ENCODE assay signal across 19 mouse cellular contexts in genomic region chr7:44534656-44535441, GRCm38 (mm10). TPM values are rescaled to one million over a fixed set of nuclear protein-coding genes. Genes with fewer than 3 reads are reported as not detected.
DNase-seq lines count a peak whose midpoint lies in the region; ATAC-seq and TF ChIP-seq lines count a peak whose summit lies in the region.
"Had no signal": no experiment of that assay in that cellular context is flagged by ENCODE, and none has a peak within 500 bp of the region (broad histone marks: within the 10 kb centered on the region; RNA-seq: fewer than 3 reads in every experiment).

No protein-coding gene starts in this region.

- no peak overlapping the region for H3K9ac ChIP-seq in intestine, postnatal 0 days (ENCODE audit: low read depth, low read length)
- H3K9ac ChIP-seq in intestine, embryonic 16.5 days (ENCODE audit: low read depth, low read length): no peak overlapping the region
- H3K9ac ChIP-seq: embryonic facial prominence, embryonic 15.5 days; neural tube, embryonic 12.5 days had no signal

- peak; percentile 32 for DNase-seq in lung, postnatal 10 days
- DNase-seq in lung, postnatal 14 days: no peak
- DNase-seq in left cerebral cortex, postnatal 14 days (ENCODE audit: low spot score in 2 of 2): no peak
- DNase-seq: adrenal gland, postnatal 36 days; cerebellum, postnatal 10 days; embryo, embryonic 11 days; gastrocnemius, postnatal 10 days; kidney, postnatal 25 days; liver had no signal

- no peak overlapping the region for H3K27ac ChIP-seq in intestine, postnatal 0 days (ENCODE audit: low read depth, low read length)
- no peak overlapping the region for H3K27ac ChIP-seq in intestine, embryonic 16.5 days (ENCODE audit: low read length)
- H3K27ac ChIP-seq in small intestine, adult 2 months (ENCODE audit: insufficient read depth, low read depth, low read length): no peak overlapping the region
- H3K27ac ChIP-seq: embryonic facial prominence, embryonic 15.5 days; neural tube, embryonic 12.5 days had no signal

- TF ChIP-seq POLR2A in small intestine, adult 2 months (IDR thresholded peaks at IDR 0.05; ENCODE audit: low read depth, low read length): no peak

- H3K4me2 ChIP-seq in intestine, postnatal 0 days (replicated peaks; ENCODE audit: low read depth): no peak overlapping the region
- no peak overlapping the region for H3K4me2 ChIP-seq in intestine, embryonic 16.5 days (ENCODE audit: low read depth, low read length)
- H3K4me2 ChIP-seq: embryonic facial prominence, embryonic 15.5 days; neural tube, embryonic 12.5 days had no signal

- intact Hi-C loops in left cerebral cortex, postnatal 14 days (cut with DNase I): no loop called here

- WGBS in intestine, postnatal 0 days: 79% methylated on average over 19 of the region's 19 CpGs
- 81% methylated on average over 19 of the region's 19 CpGs for WGBS in intestine, embryonic 16.5 days
- 89% methylated on average over 19 of the region's 19 CpGs for WGBS in small intestine, adult 2 months

- peaks cover 41% of the 10 kb centered on the region for H3K36me3 ChIP-seq in intestine, postnatal 0 days (ENCODE audit: control insufficient read depth, insufficient read depth)
- H3K36me3 ChIP-seq in intestine, embryonic 16.5 days (ENCODE audit: control insufficient read depth, insufficient read depth, low read length): no peaks in the 10 kb centered on the region; the same call in 1 of the 2 replicates
- peaks cover 82% of the 10 kb centered on the region for H3K36me3 ChIP-seq in E14TG2a.4 (ENCODE audit: insufficient read depth, low read length)
- H3K36me3 ChIP-seq in small intestine, adult 2 months (ENCODE audit: control insufficient read depth, insufficient read depth, low read length): peaks cover 17% of the 10 kb centered on the region; the same call in 1 of the 2 replicates

- ATAC-seq in intestine, postnatal 0 days: no peak
- no peak for ATAC-seq in intestine, embryonic 16.5 days
- ATAC-seq: activated CD4-positive, CD25-positive, alpha-beta regulatory T cell, adult 4 months had no signal

- no peaks in the 10 kb centered on the region for H3K27me3 ChIP-seq in intestine, postnatal 0 days (replicated peaks; ENCODE audit: control insufficient read depth, insufficient read depth, low read length)
- no peaks in the 10 kb centered on the region for H3K27me3 ChIP-seq in intestine, embryonic 16.5 days (replicated peaks; ENCODE audit: control insufficient read depth, insufficient read depth, low read length)
- 0 out of 2 replicates have a peak, but pooled peaks cover 3% of the 10 kb centered on the region for H3K27me3 ChIP-seq in E14TG2a.4 (ENCODE audit: insufficient read depth, low read length)
- no peaks in the 10 kb centered on the region for H3K27me3 ChIP-seq in small intestine, adult 2 months (ENCODE audit: control insufficient read depth, insufficient read depth, low read length)
- H3K27me3 ChIP-seq: neural tube, embryonic 12.5 days had no signal

- H3K4me1 ChIP-seq in intestine, postnatal 0 days (replicated peaks; ENCODE audit: control insufficient read depth, insufficient read depth, low read length): no peaks in the 10 kb centered on the region
- H3K4me1 ChIP-seq in intestine, embryonic 16.5 days (ENCODE audit: control insufficient read depth, insufficient read depth, low read length): peaks cover 3% of the 10 kb centered on the region; the same call in 1 of the 2 replicates
- peaks cover 100% of the 10 kb centered on the region for H3K4me1 ChIP-seq in E14TG2a.4 (replicated peaks; ENCODE audit: low read depth, low read length)
- H3K4me1 ChIP-seq in small intestine, adult 2 months (ENCODE audit: control insufficient read depth, insufficient read depth, insufficient read length, low read length): peaks cover 5% of the 10 kb centered on the region; the same call in 1 of the 2 replicates
- H3K4me1 ChIP-seq: neural tube, embryonic 12.5 days had no signal

- peak; percentile 50 for TF ChIP-seq CTCF in intestine, postnatal 0 days (IDR thresholded peaks at IDR 0.05; ENCODE audit: low read depth)
- TF ChIP-seq CTCF in E14TG2a.4 (conservative IDR thresholded peaks at IDR 0.05; ENCODE audit: low read length): no peak
- no peak for TF ChIP-seq CTCF in small intestine, adult 2 months (IDR thresholded peaks at IDR 0.05; ENCODE audit: extremely low read depth, insufficient read length, insufficient replicate concordance, low read depth, low read length)

- no peak overlapping the region for H3K4me3 ChIP-seq in intestine, postnatal 0 days (ENCODE audit: low read depth, low read length)
- H3K4me3 ChIP-seq in intestine, embryonic 16.5 days (ENCODE audit: low read length): no peak overlapping the region
- peak overlapping the region; percentile 59 for H3K4me3 ChIP-seq in E14TG2a.4 (replicated peaks; ENCODE audit: low read length)
- H3K4me3 ChIP-seq in small intestine, adult 2 months (ENCODE audit: low read depth, low read length): 0 out of 2 replicates have a peak overlapping the region, but pooled peaks have one; percentile 8
- H3K4me3 ChIP-seq: embryonic facial prominence, embryonic 15.5 days; neural tube, embryonic 12.5 days had no signal

- no peaks in the 10 kb centered on the region for H3K9me3 ChIP-seq in intestine, postnatal 0 days (ENCODE audit: control insufficient read depth)
- H3K9me3 ChIP-seq in intestine, embryonic 16.5 days (ENCODE audit: control insufficient read depth, low read length): no peaks in the 10 kb centered on the region
- H3K9me3 ChIP-seq in E14TG2a.4 (ENCODE audit: low read length): no peaks in the 10 kb centered on the region
- H3K9me3 ChIP-seq: embryonic facial prominence, embryonic 15.5 days; neural tube, embryonic 12.5 days had no signal

RNA-seq across cellular contexts. Expression of gene Spib, which starts 3.0 kb away (rescaled TPM):
- polyA plus RNA-seq in intestine, postnatal 0 days (2015; fragmentation: Nextera tagmentation; extraction: Ambion mirVana): 0.17 and 0.33 TPM in 2 replicates
- 0.39 and 0.48 TPM in 2 replicates for polyA plus RNA-seq in intestine, embryonic 16.5 days (2015; fragmentation: Nextera tagmentation; extraction: Ambion mirVana)
- polyA plus RNA-seq in small intestine, adult 2 months (2012; rRNA removed): 8.6 and 18.7 TPM in 2 replicates
- under 1 TPM in 1 of 2 experiments, not detected in 1; 0.15 TPM for total RNA-seq in left cerebral cortex, postnatal 14 days (2021)
- total RNA-seq: layer of hippocampus, postnatal 14 days had no signal
- polyA plus RNA-seq: hindbrain, embryonic 11.5 days; neural tube, embryonic 12.5 days had no signal

RNA-seq across cellular contexts. Expression of gene Mybpc2, which starts 10.4 kb away (rescaled TPM):
- polyA plus RNA-seq in intestine, postnatal 0 days (2015; fragmentation: Nextera tagmentation; extraction: Ambion mirVana): 0.13 and 0.18 TPM in 2 replicates
- polyA plus RNA-seq in intestine, embryonic 16.5 days (2015; fragmentation: Nextera tagmentation; extraction: Ambion mirVana): 0.38 and 0.45 TPM in 2 replicates
- 0.13 TPM in 2 replicates for polyA plus RNA-seq in small intestine, adult 2 months (2012; rRNA removed)
- total RNA-seq in left cerebral cortex, postnatal 14 days (2021): under 1 TPM in 1 of 2 experiments, not detected in 1; 0.30 TPM
- total RNA-seq: adrenal gland, postnatal 36 days had no signal
- polyA plus RNA-seq: activated CD4-positive, CD25-positive, alpha-beta regulatory T cell, adult 4 months; forebrain, embryonic 11.5 days had no signal

RNA-seq across cellular contexts. Expression of gene Pold1, which starts 13.8 kb away (rescaled TPM):
- polyA plus RNA-seq in intestine, postnatal 0 days (2015; fragmentation: Nextera tagmentation; extraction: Ambion mirVana): 16.8 and 18.3 TPM in 2 replicates
- polyA plus RNA-seq in intestine, embryonic 16.5 days (2015; fragmentation: Nextera tagmentation; extraction: Ambion mirVana): 68.5 and 76.4 TPM in 2 replicates
- 27.3 and 46.9 TPM in 2 replicates for polyA plus RNA-seq in small intestine, adult 2 months (2012; rRNA removed)
- 1 to 10 TPM; 4.2 to 7.0 TPM for total RNA-seq in left cerebral cortex, postnatal 14 days (2021)

RNA-seq across cellular contexts. Expression of gene Nr1h2, which starts 18.9 kb away (rescaled TPM):
- polyA plus RNA-seq in intestine, postnatal 0 days (2015; fragmentation: Nextera tagmentation; extraction: Ambion mirVana): 71.3 and 73.9 TPM in 2 replicates
- 79.3 and 83.3 TPM in 2 replicates for polyA plus RNA-seq in intestine, embryonic 16.5 days (2015; fragmentation: Nextera tagmentation; extraction: Ambion mirVana)
- polyA plus RNA-seq in small intestine, adult 2 months (2012; rRNA removed): 174 and 295 TPM in 2 replicates
- 10 to 100 TPM; 51.0 to 60.7 TPM for total RNA-seq in left cerebral cortex, postnatal 14 days (2021)

RNA-seq across cellular contexts. Expression of gene Napsa, which starts 37.3 kb away (rescaled TPM):
- polyA plus RNA-seq in intestine, postnatal 0 days (2015; fragmentation: Nextera tagmentation; extraction: Ambion mirVana): 0.99 and 1.1 TPM in 2 replicates
- polyA plus RNA-seq in intestine, embryonic 16.5 days (2015; fragmentation: Nextera tagmentation; extraction: Ambion mirVana): 3.4 and 3.9 TPM in 2 replicates
- polyA plus RNA-seq in small intestine, adult 2 months (2012; rRNA removed): 6.4 and 11.1 TPM in 2 replicates
- not detected for total RNA-seq in left cerebral cortex, postnatal 14 days (2021)

Comparison
In these comparisons a context has a peak if more than half of its experiments do, and no peak if none do; other contexts are left out.
1. H3K4me3 ChIP-seq: peak in E14TG2a.4 (single experiment) and small intestine, adult 2 months (single experiment); none in intestine, postnatal 0 days (single experiment) and intestine, embryonic 16.5 days (single experiment).